Mouse (Mus musculus): Measurements from ENCODE around the gene Cep170b.
A peak's percentile ranks its signal among the peaks of the same experiment; 100 is the strongest.

Gene Cep170b

DNA sequence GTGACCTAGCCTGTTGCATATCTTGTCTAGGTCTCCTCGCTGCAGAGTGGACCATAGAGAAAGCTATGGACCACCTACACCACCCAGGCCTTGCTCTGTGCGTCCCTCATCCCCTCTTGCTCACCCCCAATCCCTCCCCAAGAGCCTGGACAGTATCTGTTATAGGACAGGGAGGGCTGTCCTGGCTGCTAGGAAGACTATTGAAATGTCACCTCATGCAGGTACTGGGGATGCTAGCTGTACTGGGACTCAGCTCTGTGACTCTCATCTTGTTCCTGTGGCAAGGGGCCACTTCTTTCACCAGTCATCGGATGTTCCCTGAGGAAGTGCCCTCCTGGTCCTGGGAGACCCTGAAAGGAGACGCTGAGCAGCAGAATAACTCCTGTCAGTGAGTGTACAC, 42.9 kb downstream of the Cep170b start:
- DNase-seq (ENCODE audit: low spot score in 2 of 2), result no peak

DNA sequence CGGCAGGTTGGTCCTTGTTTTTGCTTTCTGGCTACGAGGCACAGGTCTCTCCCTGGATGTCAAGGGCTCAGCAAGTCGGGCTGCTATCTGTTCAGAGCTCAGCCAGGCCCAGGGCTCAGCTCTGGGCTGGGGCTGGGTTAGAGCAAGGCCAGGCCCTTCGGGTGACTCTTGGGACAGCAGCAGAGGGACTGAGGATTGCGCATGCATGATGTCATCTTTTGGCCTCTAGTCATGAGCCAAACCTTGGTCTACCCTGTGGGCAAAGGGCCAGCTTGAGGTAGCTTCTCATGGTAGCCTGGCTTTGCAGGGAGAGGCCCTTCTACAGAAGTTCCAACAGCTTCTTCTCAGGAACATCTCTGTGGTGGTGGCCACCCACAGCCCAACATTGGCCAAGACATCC, 43.9 kb downstream of the Cep170b start:
- DNase-seq (ENCODE audit: low spot score in 2 of 2), result no peak

DNA sequence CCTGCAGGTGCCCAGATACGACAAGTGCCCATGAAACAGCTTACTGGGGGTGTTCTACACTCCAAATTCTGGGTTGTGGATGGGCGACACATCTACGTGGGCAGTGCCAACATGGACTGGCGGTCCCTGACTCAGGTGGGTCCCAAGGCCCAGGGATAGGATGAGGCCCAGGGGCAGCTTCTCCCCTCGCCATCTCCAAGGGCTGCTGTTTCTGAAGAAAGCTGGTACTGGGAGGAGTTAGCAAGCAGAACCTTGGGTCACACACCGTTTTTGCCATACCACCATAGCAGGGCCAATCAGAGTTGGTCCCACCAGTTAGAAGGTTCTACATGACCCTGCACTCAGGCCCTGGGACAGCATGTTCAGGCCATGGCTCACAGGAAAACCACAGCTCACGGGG, 44.7 kb downstream of the Cep170b start:
- no peak for DNase-seq (ENCODE audit: low spot score in 2 of 2)

DNA sequence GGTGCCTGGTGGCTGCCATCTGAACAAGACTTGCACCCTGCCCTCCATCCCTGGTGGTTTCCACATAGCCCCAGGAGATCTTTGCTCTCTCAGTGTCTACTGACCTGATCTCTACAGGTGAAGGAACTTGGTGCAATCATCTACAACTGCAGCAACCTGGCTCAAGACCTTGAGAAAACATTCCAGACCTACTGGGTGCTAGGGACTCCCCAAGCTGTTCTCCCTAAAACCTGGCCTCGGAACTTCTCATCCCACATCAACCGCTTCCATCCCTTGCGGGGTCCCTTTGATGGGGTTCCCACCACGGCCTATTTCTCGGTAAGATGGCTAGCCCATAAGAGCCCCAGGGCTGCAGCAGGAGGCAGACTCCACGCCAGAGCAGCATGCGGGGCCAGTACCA, 46.3 kb downstream of the Cep170b start:
- no peak for DNase-seq (ENCODE audit: low spot score in 2 of 2)

DNA sequence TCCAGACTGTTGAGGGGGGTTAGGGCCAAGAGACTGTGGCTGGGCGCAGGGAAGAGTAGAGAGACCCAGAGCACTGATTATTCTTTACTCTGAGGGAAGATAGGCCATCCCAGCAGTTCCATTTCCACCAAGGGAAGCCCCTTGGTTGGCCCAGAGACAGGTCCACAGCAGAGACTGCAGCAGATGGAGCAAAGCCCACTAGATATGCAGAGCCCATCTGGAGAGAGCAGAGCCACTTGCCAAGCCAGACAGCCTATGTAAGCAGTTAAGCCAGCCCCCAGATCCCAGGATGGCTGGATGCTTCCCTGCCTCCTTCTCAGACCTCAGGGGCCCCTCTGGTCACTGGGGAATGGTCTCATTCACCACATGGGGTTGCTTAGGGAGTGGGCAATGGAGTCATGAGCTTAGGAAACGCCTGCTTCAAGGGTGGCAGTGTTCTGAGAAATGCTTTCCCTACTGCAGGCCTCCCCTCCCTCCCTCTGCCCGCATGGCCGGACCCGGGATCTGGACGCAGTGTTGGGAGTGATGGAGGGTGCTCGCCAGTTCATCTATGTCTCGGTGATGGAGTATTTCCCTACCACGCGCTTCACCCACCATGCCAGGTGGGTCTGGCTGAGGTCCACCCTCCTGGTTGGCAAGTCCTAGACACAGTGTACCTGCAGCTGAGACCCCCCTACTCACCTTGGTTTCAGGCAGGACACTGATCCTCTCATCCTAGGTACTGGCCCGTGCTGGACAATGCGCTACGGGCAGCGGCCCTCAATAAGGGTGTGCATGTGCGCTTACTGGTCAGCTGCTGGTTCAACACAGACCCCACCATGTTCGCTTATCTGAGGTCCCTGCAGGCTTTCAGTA, 47.0 kb downstream of the Cep170b start:
- no peak for DNase-seq (ENCODE audit: low spot score in 2 of 2)

DNA sequence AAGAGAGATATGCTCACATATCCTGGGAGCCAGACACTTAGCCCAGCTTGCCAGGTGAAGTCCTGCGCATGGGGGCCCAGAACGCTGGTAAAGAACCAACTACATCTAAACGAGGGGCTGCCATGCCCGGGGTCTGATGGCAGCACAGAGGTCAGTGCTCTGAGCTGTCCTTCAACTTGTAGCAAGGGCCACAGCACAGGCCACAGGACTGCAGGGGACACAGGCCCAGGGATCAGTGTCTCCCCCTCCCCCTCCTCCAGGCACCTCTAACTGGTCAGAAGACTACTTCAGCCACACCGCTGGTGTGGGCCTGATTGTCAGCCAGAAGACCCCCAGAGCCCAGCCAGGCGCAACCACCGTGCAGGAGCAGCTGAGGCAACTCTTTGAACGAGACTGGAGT, 47.9 kb downstream of the Cep170b start:
- no peak for DNase-seq (ENCODE audit: low spot score in 2 of 2)

DNA sequence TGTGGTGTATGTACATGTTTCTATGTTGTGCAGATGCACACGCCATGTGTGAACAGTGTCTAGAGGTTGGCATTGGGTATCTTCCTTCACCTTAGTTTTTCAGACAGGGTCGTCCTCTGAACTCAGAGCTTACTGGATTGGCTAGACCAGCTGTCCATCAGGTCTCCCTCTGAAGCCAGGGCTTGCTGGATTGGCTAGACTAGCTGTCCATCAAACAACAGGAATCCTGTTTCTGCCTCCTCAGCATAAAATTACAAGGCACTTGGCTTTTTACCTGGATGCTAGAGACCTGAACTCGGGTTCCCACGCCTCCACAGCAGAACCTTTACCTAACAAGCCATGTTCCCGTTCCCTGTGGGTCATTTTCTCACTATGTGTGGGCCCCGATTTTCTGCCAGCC, 48.8 kb downstream of the Cep170b start:
- DNase-seq (ENCODE audit: low spot score in 2 of 2), result peak in 1 of 2 experiments; percentile 42

DNA sequence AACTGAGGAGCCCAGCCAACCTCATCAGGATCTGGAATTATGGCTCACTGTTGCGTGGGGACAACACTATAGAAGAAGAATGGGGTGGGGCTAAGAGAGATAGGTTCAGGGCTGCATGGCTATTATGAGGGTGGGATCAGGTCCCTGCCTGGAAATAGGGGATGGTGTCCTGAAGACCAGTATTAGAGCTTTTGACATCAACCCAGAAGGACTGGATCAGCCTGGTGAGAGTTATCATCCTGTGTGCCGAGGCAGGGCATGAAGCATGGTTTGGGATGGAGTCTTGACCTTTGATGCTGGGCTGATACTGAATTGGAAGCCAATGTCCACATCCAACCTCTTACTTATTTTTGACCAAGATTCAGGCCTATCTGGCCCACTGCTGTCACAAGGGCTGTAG, 49.5 kb downstream of the Cep170b start:
- DNase-seq (ENCODE audit: low spot score in 2 of 2), result no peak

DNA sequence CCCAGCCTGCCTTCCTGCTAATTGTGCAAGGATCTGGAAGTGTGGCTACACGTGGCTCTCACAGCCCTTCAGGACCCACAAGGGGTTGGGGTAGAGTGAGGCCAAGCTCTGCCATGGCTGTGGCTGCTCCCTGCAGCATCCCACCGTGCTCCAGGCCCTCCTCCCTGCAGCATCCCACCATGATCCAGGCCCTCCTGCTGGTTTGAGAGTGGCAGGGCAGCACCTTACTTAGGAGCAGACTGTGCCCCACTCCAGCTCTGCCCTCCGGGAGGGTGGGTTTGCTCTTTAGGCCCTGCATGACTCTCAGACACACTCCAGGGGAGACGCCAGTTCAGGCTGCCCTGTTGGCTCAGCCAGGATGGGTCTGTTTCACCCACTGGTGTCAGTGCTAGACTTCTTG, 50.1 kb downstream of the Cep170b start:
- no peak for DNase-seq (ENCODE audit: low spot score in 2 of 2)

DNA sequence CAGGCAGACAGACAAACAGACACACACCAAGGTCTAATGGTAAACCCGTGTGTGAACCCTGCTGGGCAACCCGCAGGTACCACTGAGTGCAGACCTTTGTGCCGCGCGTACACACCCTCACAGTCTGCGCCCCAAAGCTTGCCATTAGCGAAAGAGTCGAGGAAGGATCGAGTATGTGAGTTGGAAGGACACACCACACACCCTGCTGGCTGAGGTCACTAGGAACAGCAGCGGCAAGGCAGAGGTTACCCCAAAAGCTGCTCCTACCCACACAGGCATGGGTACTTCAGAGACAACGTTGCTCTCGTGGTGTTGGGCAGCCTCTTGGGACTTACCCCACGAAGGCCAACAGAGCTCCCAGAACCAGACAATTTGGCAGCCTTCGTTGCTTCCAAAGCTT, 52.1 kb downstream of the Cep170b start:
- DNase-seq (ENCODE audit: low spot score in 2 of 2), result no peak

DNA sequence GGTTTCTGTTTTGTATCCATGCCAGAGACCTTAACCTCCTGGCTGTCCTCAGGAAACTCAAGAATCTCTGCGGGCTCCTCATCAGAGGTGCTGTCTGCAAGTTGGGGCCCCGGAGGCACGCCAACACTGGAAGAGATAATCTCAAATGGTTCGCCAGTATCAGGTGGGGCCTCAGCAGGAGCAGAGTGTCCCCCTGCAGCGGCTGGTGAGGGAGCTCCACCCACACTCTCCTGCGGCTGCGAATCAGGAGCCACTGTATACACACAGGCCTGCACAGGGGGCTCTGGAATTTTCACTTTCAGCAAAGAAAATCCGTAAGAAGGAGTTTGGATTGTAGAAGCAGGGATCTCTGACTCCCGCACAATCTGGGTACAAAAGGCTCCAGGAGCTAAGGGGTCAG, 53.1 kb downstream of the Cep170b start:
- no peak for DNase-seq (ENCODE audit: low spot score in 2 of 2)

DNA sequence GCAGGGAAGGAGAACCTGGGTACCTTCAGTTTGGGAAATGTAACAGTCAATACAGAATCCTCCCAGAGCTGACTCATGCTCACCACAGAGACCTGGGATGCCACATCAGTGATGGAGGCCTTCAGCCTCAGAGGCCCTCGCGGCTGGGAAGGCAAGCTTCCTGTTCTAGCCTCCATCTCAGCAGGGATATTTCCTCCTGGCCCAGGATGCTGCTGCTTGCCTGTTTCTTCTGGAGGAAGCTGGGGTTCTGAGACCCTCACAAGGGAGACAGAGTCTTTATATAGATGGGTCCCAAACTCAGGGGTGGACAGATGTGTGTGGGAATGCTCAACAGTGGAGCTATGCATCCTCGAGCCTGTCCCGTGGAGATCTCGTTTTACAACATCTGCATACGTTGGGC, 53.8 kb downstream of the Cep170b start:
- no peak for DNase-seq (ENCODE audit: low spot score in 2 of 2)

DNA sequence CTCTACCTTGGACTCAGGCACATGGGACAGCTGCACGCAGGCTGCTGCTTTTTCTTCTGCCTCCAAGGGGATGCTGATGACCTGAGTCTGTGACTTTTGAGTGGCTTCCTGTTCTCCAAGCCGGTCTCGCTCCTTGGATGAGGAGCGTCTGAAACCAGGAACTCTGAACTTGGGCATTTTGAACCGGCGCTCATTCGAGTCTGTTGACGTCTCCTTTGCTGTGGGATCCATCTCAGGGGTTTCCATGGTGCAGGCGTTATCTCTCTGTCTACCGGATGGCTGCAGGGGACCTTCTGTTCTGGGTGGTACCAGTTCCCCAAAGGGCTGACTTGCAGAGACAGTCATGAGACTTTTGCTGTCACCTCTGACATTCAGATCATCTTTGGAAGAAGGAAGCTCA, 54.2 kb downstream of the Cep170b start:
- no peak for DNase-seq (ENCODE audit: low spot score in 2 of 2)

DNA sequence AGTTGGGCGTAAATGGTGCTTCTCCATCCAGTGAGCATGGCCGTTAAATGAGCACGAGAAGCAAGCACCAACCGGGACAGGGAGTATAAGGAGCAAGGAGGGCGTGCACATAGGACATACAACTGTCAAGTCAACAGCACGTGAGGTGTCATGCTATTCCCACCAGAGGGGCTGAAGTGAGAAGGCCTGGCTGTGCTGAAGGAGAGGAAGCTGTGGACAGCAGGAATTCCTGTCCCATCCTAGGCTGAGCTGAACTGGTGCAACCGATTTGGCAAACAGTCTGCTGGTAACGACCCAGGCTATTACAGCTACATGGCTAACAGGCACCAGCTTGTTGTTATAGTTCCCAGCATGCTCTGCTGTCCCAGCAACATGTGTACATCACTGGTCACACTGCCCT, 70.8 kb downstream of the Cep170b start:
- no peak for DNase-seq (ENCODE audit: low spot score in 2 of 2)

DNA sequence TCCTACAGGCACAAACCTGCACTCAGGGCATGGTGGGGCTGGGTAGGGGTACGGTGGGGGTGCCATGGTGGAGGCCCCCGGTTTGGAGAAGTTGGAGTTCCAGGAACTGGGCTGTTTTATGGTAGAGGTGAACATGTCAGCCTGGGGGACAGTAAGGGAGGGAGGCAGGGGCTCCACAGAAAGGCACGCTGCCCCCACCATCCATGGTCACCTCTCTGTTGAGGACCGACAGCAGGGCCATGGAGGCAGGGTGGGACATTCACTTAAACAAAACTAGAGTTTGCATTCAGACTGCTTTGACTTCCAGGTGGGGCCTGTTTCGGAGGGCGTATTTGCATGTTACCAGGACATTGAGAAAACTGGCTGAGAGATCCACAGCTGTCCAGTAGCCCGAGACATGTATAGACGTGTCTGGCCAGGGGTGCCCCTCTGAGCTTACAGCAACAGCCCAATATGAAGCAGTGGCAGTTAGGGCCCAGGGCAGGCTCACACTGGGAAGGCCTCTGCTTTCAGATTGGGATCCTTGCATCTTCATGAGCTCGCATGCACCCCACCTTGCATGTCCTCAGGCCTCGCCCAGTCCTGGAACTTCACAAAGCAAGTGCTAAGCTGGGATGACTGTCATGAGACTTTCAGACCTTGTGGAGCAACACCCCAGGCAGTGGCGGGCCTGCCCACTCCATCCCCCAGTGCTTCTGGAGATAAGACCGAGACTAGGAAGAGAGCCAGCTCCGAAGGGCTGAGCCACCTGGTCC, 73.5 kb downstream of the Cep170b start:
- DNase-seq (ENCODE audit: low spot score in 2 of 2), result no peak

DNA sequence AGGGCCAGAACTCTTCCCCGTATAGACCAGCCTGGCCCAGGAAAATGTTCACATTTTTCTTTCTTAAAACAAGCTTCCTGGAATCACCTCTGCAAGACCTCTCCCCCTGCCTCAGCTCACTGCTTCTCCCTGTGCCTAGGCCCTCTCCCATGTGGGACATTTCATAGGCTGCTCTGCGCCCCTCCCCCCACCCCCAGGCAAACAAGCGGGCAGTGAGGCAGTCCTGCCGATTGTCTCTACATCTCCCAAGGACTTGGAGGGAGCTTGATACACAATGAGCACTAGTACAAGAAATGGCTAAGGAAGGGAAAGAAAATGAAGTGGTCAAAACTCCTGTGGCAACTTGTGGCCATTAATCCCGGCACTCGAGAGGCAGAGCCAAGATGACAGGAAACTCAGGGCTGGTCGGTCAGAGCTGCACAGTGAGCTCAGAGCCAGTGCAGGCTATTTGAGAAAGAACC, 74.1 kb downstream of the Cep170b start:
- no peak for DNase-seq (ENCODE audit: low spot score in 2 of 2)

DNA sequence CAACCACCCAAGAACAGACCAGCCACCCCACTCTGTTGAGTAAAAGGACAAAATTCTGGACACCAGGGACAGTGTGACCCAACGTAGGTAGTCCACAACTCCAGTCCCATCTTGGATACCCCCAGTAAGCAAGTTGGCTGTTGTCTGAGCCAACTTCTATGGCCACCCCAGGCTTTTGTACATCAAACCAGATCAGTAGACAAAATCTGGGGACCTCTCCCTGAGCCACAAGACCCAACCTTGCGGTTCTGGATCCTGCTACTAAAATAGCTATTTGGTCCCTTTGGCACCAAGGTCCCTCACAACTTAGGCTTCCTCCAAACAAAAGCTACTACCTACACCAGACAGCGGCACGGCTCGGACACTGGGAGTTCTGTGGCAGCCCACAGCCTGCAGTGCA, 74.7 kb downstream of the Cep170b start:
- DNase-seq (ENCODE audit: low spot score in 2 of 2), result no peak

DNA sequence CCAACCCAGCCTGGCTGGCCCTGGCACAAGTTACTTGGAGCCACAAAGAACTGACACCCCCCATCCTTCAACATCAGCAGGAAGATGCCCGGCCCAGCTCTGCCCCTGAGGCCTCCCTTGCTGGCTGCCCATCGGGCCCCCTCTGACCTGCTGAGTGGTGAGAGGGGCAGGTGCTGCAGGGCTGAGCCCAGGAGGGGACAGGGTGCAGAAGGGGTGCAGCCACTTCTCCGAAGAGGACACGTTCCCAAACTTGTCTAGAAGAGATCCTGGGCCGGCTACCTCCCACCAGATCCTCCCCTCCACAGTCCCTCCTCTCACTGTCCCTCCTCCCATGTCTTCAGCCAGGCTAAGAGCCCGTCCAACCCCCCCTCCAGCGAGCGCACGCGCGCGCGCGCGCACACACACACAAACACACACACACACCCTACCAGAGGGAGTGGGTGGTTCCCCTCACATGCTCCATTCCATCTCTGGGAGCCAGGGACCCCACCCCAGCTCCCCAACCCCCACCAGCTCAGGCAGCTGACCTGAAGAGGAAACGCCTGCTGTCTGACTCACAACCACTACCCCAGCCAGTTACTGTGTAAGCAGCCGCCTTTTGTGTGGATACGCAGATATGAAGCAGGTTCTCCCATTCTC, 75.3 kb downstream of the Cep170b start:
- DNase-seq (ENCODE audit: low spot score in 2 of 2), result no peak

Data from left cerebral cortex, adult 9 months (tissue).